Mouse (Mus musculus) CH12.LX (cell line): ENCODE measurements at regions not wholly inside any gene's neighbourhood (a gene's known extent, or its start where the extent isn't known, plus 50 kb on each side); places are given as distances from the start of the nearest gene placed in this dataset.

Source experiments
- DNase-seq: peaks from one replicate; pipeline ENCODE4 v3.0.0-alpha.2; 2013; ENCODE audit errors: extremely low read depth
- H3K27ac ChIP-seq: 2 replicates; pipeline ENCODE4 v1.5.1; 2012; ENCODE audit warnings: low read depth, mild to moderate bottlenecking, control low read depth, moderate library complexity; ENCODE audit not compliant: insufficient read depth
- H3K27me3 ChIP-seq: replicated peaks from 2 replicates; pipeline ENCODE3; 2012; ENCODE audit warnings: inconsistent platforms
- H3K36me3 ChIP-seq, 2 experiments: replicated peaks in 1 of 2; 2 replicates each; pipeline versions ENCODE3 to v1.6.1; 2012; ENCODE audit warnings: inconsistent platforms in 1 of 2, low read length in 1 of 2, mild to moderate bottlenecking in 1 of 2, mixed read lengths in 1 of 2, moderate library complexity in 1 of 2; ENCODE audit not compliant: control insufficient read depth in 1 of 2, insufficient read depth in 1 of 2
- H3K4me1 ChIP-seq, 2 experiments: 2 replicates each; pipeline ENCODE4 v1.6.1; 2012; ENCODE audit warnings: inconsistent platforms in 1 of 2, moderate library complexity in 1 of 2; ENCODE audit not compliant: insufficient read depth in 2 of 2, control insufficient read depth in 1 of 2
- H3K4me2 ChIP-seq: 2 replicates; pipeline ENCODE4 v1.6.1; 2012; ENCODE audit warnings: low read depth, mild to moderate bottlenecking, control low read depth; ENCODE audit not compliant: poor library complexity, insufficient read depth, severe bottlenecking
- H3K4me3 ChIP-seq, 3 experiments: fragments of 150-350 bp in 1 of 3; sonication (generic) in 1 of 3; replicated peaks in 1 of 3; 2 replicates each; pipeline versions ENCODE3 to v1.5.1; 2011 to 2012; ENCODE audit warnings: low read depth in 2 of 3, low read length in 2 of 3, mild to moderate bottlenecking in 2 of 3, moderate library complexity in 2 of 3, control low read depth in 1 of 3, improper control_type of control experiment in 1 of 3, inconsistent platforms in 1 of 3, mixed read lengths in 1 of 3; ENCODE audit not compliant: poor library complexity in 1 of 3
- H3K79me2 ChIP-seq: replicated peaks from 2 replicates; pipeline ENCODE4 v1.6.1; 2012; ENCODE audit warnings: mild to moderate bottlenecking, moderate library complexity; ENCODE audit not compliant: control insufficient read depth, poor library complexity, insufficient read depth, severe bottlenecking; ENCODE audit errors: extremely low read depth
- H3K9ac ChIP-seq: 2 replicates; pipeline ENCODE4 v1.6.1; 2012; ENCODE audit warnings: low read depth, mild to moderate bottlenecking, control low read depth, moderate library complexity; ENCODE audit not compliant: insufficient read depth
- H3K9me3 ChIP-seq: replicated peaks from 2 replicates; pipeline ENCODE3; 2012; ENCODE audit warnings: low read length, inconsistent platforms, mixed read lengths
- CHD1 ChIP-seq: IDR thresholded peaks from 2 replicates; pipeline ENCODE4 v1.6.1; 2012; ENCODE audit warnings: low read depth, low read length, improper control_type of control experiment, inconsistent platforms
- CHD2 ChIP-seq: IDR thresholded peaks from 2 replicates; pipeline ENCODE4 v1.6.1; 2011; ENCODE audit warnings: low read length, improper control_type of control experiment
- CTCF ChIP-seq, 2 experiments: IDR thresholded peaks in 1 of 2; conservative IDR thresholded peaks in 1 of 2; 2 replicates each; pipeline ENCODE4 v1.5.1; 2011 to 2012; ENCODE audit warnings: low read depth in 2 of 2, low read length in 2 of 2, improper control_type of control experiment in 1 of 2, inconsistent platforms in 1 of 2, mild to moderate bottlenecking in 1 of 2, moderate library complexity in 1 of 2
- E2F4 ChIP-seq: IDR thresholded peaks from 2 replicates; pipeline ENCODE4 v1.6.1; 2011; ENCODE audit warnings: low read depth, low read length, improper control_type of control experiment; ENCODE audit not compliant: insufficient replicate concordance
- EP300 ChIP-seq: IDR thresholded peaks from 2 replicates; pipeline ENCODE4 v1.6.1; 2011; ENCODE audit warnings: low read length, improper control_type of control experiment
- ETS1 ChIP-seq: conservative IDR thresholded peaks from 2 replicates; pipeline ENCODE4 v1.6.1; 2012; ENCODE audit warnings: low read depth, mild to moderate bottlenecking, inconsistent platforms, low read length, improper control_type of control experiment, moderate library complexity
- IRF4 ChIP-seq: IDR thresholded peaks from 2 replicates; pipeline ENCODE4 v1.6.1; 2014; ENCODE audit warnings: low read depth, mild to moderate bottlenecking, inconsistent platforms, low read length, improper control_type of control experiment
- MAZ ChIP-seq: IDR thresholded peaks from 2 replicates; pipeline ENCODE4 v1.6.1; 2012; ENCODE audit warnings: low read depth, mild to moderate bottlenecking, inconsistent platforms, low read length, improper control_type of control experiment, moderate library complexity
- MEF2A ChIP-seq: IDR thresholded peaks from 2 replicates; pipeline ENCODE4 v1.6.1; 2014; ENCODE audit warnings: low read depth, mild to moderate bottlenecking, inconsistent platforms, low read length, improper control_type of control experiment, borderline replicate concordance
- MXI1 ChIP-seq: IDR thresholded peaks from 2 replicates; pipeline ENCODE4 v1.6.1; 2011; ENCODE audit warnings: mild to moderate bottlenecking, low read depth, low read length, improper control_type of control experiment
- MYC ChIP-seq: IDR thresholded peaks from 2 replicates; pipeline ENCODE4 v1.6.1; 2011; ENCODE audit warnings: low read depth, mild to moderate bottlenecking, improper control_type of control experiment, low read length
- NELFE ChIP-seq: IDR thresholded peaks from 2 replicates; pipeline ENCODE4 v1.6.1; 2011; ENCODE audit warnings: low read depth, low read length, improper control_type of control experiment
- NRF1 ChIP-seq: IDR thresholded peaks from 2 replicates; pipeline ENCODE4 v1.6.1; 2014; ENCODE audit warnings: low read depth, mild to moderate bottlenecking, inconsistent platforms, low read length, improper control_type of control experiment, moderate library complexity
- PAX5 ChIP-seq: IDR thresholded peaks from 2 replicates; pipeline ENCODE4 v1.6.1; 2012; ENCODE audit warnings: low read length, inconsistent platforms, mixed read lengths
- POLR2A ChIP-seq: IDR thresholded peaks from 2 replicates; pipeline ENCODE4 v1.6.1; 2011; ENCODE audit warnings: low read depth, mild to moderate bottlenecking, improper control_type of control experiment, low read length
- POLR2AphosphoS2 ChIP-seq: IDR thresholded peaks from 2 replicates; pipeline ENCODE4 v1.6.1; 2011; ENCODE audit warnings: low read depth, low read length, improper control_type of control experiment
- RAD21 ChIP-seq: IDR thresholded peaks from 2 replicates; pipeline ENCODE4 v1.6.1; 2011; ENCODE audit warnings: low read depth, mild to moderate bottlenecking, low read length, improper control_type of control experiment, moderate library complexity
- RCOR1 ChIP-seq: conservative IDR thresholded peaks from 2 replicates; pipeline ENCODE4 v1.6.1; 2012; ENCODE audit warnings: low read depth, mild to moderate bottlenecking, inconsistent platforms, low read length, improper control_type of control experiment
- TCF12 ChIP-seq: IDR thresholded peaks from 2 replicates; pipeline ENCODE4 v1.6.1; 2014; ENCODE audit warnings: low read depth, mild to moderate bottlenecking, inconsistent platforms, low read length, improper control_type of control experiment
- USF1 ChIP-seq: IDR thresholded peaks from 2 replicates; pipeline ENCODE4 v1.6.1; 2014; ENCODE audit warnings: low read depth, mild to moderate bottlenecking, inconsistent platforms, low read length, improper control_type of control experiment
- USF2 ChIP-seq: conservative IDR thresholded peaks from 2 replicates; pipeline ENCODE4 v1.6.1; 2011; ENCODE audit warnings: low read depth, low read length, improper control_type of control experiment
- dilution Hi-C: fragments of 300-500 bp; cut with MboI; formaldehyde crosslinking; loops from 2 replicates; pipeline ENCODE4 v1.14.3; 2020; ENCODE audit warnings: low sequenced_read_pairs; ENCODE audit not compliant: extremely low pct_unique_long_range_greater_than_20kb, extremely low pct_ligation_motif_present
- in situ Hi-C: fragments of 300-500 bp; cut with MboI; formaldehyde crosslinking; loops from 3 replicates; pipeline ENCODE4 v1.14.3; 2019; ENCODE audit warnings: low sequenced_read_pairs, low pct_ligation_motif_present, low pct_unique_long_range_greater_than_20kb, mixed read lengths

GRCm38 (mm10) chr6:100380536-100380935 is 93.3 kb upstream of the Rybp start:
- H3K4me2 ChIP-seq: no peak overlapping the region; the same call in 1 of the 2 replicates
- peaks cover 6 to 52% of the 10 kb centered on the region in 2 experiments; a peak in 3 of 4 replicates for H3K4me1 ChIP-seq
- H3K4me3 ChIP-seq: no peak overlapping the region
- no peaks in the 10 kb centered on the region for H3K36me3 ChIP-seq
- no peaks in the 10 kb centered on the region for H3K79me2 ChIP-seq
- DNase-seq: peak; percentile 52
- H3K9me3 ChIP-seq: no peaks in the 10 kb centered on the region
- in situ Hi-C loops: no loop called here
- H3K27me3 ChIP-seq: no peaks in the 10 kb centered on the region
- no peak overlapping the region for H3K27ac ChIP-seq
- TF ChIP-seq MXI1 (peak; percentile 42; the same call in 1 of the 2 replicates), USF1 (no peak)
- no peak overlapping the region for H3K9ac ChIP-seq
- dilution Hi-C loops: no loop called here

- no peak for TF ChIP-seq CTCF (conservative IDR thresholded peaks at IDR 0.05 in 1 of 2, IDR thresholded peaks at IDR 0.05 in 1 of 2; ENCODE audit: low read depth in 2 of 2, low read length in 2 of 2)
- no peak for TF ChIP-seq POLR2A
- TF ChIP-seq RAD21: no peak
- no peak for TF ChIP-seq EP300
- no peak for TF ChIP-seq MAZ
- TF ChIP-seq TCF12: no peak
- TF ChIP-seq RCOR1: no peak
- TF ChIP-seq NRF1: no peak
- TF ChIP-seq POLR2AphosphoS2: no peak
- no peak for TF ChIP-seq CHD1
- TF ChIP-seq E2F4: no peak
- no peak for TF ChIP-seq MYC
- TF ChIP-seq MEF2A: no peak
- no peak for TF ChIP-seq ETS1
- no peak for TF ChIP-seq NELFE
- no peak for TF ChIP-seq IRF4
- no peak for TF ChIP-seq CHD2
- no peak for TF ChIP-seq PAX5
- TF ChIP-seq USF2: no peak
- Histone ChIP-seq H3K4me1 (peaks cover 6 to 52% of the 10 kb centered on the region in 2 experiments; a peak in 3 of 4 replicates), H3K9me3 (no peaks in the 10 kb centered on the region), H3K9ac (no peak overlapping the region), H3K36me3 (no peaks in the 10 kb centered on the region), H3K79me2 (no peaks in the 10 kb centered on the region), H3K4me2 (no peak overlapping the region), H3K4me3 (no peak overlapping the region), H3K27me3 (no peaks in the 10 kb centered on the region), H3K27ac (no peak overlapping the region)
- dilution Hi-C loops (no loop called here), in situ Hi-C loops (no loop called here)
- DNase-seq: no peak
Observed at GRCm38 (mm10) chr6:100379792-100380191, 92.5 kb upstream of the Rybp start.
